Mouse (Mus musculus) heart, adult 8-10 months (tissue): ENCODE measurements at regions not wholly inside any gene's neighbourhood (a gene's known extent, or its start where the extent isn't known, plus 50 kb on each side); places are given as distances from the start of the nearest gene placed in this dataset.
A peak's percentile ranks its signal among the peaks of the same experiment; 100 is the strongest.
"Not testable (repeated sequence)": the region's sequence is repeated elsewhere in the genome, so short reads cannot be mapped to it uniquely, and the experiment has no call there.

Experiments used
- DNase-seq: peaks from one replicate; pipeline ENCODE4 v3.0.0; 2022; ENCODE audit warnings: low spot score

DNA sequence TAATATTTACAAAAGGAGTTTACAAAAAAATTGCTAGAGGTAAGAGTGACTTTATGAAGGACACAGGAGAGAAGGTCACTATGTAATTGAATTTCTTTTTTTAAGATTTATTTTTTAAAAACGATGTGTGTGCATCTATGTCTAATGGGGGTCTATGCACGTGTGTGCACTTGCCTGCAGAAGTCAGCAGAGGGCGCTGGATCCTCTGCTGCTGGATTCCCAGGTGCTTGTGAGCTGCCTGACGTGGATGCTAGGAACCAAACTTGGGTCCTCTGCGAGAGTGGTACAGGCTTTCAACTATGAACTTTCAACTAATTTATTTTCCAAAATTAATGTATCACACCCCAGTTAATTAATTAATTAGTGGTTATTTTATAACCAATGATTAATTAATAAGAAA, 85.0 kb downstream of the Glrx3 start:
- DNase-seq, result no peak

DNA sequence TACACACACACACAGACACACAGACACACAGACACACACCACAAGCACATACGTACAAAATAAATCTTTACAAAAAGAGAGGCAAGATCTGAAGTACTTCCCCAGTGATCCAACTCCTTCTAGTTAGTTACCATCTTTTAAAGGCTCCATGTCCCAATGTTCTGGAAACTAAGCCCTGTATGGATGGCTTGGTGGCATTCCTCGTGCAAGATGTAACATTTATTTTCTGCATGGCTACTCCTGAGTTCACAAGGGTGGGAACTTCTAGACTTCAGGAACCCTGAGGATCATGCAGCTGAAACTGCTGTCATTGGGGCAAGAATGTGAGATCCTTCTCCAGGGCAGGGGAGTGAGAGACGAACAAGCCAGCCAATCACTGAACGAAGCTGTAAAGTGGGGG, 96.1 kb downstream of the Glrx3 start:
- DNase-seq, result no peak

DNA sequence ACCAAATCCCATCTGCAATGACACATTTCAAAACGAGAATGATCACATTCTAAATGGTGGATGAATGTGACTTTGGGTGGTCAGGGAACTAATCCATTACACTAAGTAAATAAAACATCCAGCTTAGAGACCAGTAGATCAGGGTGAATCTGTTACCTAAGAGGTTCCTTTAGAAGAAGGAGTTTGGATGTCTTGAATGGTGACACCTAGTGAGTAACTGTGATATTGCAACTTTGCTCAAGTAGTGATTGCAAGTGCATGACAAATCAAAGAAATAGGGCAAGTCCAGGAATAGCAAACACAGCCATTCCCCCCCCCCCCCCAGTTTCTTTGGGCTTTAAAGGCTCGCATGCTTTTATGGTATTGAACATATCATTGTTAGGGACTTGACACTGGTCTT, 112.6 kb downstream of the Glrx3 start:
- peak; percentile 37 for DNase-seq

DNA sequence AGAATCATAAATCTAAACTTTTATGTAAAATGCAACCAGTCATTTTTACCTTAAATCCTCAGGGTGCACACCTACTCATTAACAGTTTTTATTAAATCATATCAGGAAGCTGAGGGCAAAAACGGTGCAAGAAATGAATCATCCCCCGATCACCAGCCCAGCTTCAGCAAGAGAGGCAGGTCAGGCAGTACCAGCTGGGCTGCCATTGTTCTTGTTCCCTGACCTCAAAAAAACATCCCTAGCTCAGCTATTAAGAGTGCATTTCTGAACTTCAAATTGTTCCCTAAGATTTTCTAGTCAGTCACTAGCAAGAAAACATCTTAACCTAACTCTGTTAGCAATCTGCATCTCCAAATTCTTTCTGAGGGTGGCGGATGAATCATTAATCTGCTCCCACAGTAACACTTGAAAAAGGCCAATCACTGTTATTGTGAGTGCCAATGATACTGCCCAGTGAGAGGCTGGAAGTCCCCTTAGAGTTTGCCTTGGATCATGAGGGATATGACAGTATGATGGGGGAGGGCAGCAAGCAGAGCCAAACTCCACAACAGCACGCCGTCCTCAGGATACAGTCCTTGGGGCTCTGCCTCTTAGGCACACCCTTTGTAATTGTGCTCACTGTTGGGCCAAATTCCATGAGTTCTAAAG, 115.3 kb downstream of the Glrx3 start:
- no peak for DNase-seq

DNA sequence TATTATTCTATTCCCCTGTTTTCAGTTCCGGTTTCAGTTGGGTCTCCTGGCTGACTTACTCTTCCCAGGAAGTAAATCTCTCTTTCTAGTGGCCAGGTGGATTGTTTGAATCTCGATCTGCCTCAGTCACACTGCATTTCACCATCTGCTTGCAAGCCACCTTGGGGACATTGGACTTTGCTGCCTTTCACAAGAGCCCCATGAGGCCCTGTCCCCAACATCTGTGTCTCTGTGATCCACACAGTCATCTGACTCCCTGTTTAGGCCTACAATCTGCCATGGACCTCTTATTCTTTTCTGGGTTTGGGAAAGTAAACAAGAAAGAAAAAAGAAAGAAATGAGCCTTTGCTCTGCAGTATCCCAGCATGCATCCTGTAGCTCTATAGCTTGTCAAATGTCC, 118.1 kb downstream of the Glrx3 start:
- DNase-seq, result no peak

DNA sequence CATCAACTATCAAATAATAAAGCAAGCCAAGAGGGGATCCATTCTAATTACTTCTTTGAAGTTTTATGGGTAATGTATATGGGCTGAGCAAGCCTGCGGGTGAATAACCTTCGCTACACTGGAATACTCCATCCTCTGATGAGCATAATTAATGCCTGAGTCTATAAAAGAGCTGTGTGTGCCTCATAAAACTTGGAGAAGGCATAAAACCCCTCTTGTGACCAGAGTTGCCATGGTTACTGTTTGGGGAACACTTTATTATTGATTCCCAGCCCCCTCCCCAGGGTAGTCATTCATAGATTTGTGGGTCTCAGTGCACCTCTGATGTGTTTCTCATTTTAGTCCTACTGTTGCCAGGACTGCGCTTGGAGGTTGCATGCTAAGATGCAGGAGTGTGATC, 120.0 kb downstream of the Glrx3 start:
- no peak for DNase-seq

DNA sequence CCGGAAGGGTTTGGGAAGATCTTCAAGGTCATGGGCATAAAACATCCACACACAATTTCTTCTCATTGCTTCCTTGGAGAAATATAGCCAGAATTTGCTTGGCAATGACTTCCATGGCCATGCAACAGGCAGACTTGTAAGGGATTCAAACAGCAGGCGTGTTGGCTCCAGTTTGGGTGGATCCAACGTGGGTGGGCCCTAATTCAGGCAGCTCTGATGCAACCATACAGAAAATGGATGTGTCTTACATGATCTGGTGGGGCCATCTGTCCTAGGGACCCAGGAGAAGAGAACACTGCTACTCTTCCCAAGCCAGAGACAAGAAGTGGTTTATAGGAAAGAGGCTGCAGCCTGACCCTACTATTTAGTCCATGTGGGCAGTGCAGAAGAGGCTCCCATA, 121.5 kb downstream of the Glrx3 start:
- DNase-seq, result no peak

DNA sequence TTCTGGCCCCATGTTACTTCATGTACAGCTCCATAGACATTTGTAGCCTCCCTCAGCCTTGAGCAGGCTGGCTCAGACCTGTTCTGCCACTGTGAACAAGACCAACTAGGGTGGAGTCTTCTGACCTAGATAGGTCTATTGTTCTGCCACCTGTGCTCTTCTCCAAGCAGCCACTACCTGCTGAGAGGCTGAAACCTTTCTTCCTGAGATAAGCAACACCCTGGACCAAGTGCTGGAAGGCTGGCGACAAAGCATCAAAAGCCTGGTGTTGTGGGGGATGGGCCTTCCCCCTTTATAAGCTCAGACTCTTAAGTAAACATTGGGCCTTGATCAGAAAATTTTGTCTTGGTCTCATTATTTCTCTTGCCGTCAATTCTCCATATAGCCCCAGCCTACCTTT, 132.8 kb downstream of the Glrx3 start:
- DNase-seq, result no peak

DNA sequence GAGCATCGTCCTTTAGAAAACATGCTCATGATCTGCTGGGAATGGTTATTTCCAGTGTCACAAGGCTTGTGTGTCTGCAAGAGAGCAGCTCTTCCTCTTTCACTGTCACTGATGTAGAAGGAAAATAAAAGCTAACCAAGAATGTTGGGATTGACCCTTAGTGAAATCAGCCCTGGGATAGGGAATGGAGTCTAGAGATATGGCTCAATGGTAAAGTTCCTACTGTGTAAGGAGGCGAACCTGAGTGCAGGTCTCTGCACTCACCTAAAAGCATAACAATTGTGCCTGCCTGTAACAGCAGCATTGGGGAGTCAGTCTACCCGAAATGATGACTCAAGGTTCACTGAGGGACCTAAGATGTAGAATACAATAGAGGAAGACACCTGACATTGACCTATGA, 138.1 kb downstream of the Glrx3 start:
- no peak for DNase-seq

DNA sequence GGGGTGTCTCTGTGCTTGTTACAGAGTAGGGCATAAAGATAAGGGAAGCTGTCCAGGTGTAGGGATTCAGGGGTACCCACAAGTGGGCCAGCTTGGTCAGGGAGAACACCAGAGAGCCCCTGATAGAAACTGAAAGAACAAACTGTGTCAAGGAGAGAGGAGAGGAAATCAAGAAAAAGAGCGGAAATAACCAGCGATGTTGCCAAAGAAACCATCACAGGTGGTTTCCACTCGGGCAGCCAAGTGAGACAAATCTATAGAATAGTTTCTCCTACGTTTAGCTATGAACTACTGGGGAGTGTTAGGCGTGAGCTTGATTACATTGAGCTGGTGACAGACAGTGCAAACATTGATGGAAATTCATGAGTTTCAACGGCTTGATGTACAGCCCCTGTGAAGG, 138.8 kb downstream of the Glrx3 start:
- no peak for DNase-seq

DNA sequence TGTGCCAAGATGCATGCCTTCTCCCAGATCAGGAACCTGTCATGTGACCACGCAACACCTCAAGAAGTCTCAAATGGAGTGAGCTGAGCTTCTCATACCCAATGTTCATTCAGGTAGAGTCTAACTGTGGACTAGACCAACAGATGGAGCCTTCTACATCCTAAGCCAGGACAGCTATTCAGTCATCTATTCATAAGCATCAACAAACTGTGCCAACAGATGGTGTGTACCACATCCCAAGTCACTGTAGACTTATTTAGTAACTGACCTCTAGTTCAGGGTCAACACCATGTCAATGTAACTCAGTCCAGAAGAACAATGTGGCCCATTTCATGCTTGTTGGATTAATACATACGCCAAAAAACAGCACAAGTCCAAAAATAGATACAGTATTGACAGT, 146.1 kb downstream of the Glrx3 start:
- no peak for DNase-seq

DNA sequence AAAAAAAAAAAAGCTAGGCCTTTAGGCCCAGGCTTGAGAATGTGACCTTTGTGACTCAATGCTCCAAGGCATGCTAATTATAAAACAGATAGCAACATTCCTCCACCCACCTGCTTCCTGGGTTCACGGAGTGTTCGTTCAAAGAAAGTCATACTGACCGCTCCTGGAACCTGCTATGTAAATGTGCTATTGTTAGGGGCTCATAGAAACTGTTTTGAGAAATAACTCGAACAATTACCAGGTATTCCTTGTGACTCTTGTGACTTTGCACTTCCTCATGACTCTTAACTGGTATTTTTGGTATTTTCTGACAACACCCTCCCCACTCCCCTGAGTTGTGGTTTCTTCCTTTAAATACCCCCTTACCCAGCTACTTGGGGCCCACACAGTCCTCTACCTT, 147.5 kb downstream of the Glrx3 start:
- DNase-seq, result not testable (repeated sequence)

DNA sequence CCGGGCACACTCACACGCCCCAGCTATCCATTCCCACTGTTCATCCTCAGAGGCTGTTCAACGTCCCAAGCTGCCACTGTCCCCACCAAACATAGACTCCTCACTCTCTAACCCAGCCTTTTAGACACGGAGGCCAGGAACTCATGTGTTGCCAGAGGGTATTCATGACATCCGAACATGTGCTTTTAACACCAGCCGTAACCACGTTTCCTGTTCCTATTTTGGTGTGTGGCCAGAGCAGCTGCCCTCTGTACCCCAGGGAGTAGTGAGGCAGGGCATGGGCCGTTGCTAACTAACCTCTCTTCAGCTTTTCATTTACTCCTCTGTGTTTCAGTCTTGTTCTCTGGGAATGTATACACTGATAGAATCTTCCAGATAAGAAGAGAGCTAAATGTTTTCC, 156.2 kb downstream of the Glrx3 start:
- DNase-seq, result no peak

DNA sequence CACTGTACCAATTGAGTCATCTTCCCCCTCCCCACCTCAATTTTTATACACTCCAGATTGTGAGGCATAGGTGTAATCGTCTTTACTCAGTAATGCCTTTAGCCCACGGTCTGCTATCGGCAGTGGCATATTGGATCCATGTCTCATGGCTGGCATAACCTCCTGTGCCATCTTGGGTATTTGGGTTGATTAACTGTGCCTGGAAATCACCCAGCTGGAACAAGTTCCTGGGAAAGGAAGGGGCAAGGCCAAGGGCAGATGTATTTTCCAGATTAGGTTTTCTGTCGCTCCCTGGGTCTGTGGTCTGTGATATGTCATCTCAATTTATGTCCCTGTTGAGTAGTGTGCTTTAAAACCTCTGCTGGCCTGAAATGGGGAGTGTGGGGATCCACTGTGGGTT, 158.2 kb downstream of the Glrx3 start:
- no peak for DNase-seq

DNA sequence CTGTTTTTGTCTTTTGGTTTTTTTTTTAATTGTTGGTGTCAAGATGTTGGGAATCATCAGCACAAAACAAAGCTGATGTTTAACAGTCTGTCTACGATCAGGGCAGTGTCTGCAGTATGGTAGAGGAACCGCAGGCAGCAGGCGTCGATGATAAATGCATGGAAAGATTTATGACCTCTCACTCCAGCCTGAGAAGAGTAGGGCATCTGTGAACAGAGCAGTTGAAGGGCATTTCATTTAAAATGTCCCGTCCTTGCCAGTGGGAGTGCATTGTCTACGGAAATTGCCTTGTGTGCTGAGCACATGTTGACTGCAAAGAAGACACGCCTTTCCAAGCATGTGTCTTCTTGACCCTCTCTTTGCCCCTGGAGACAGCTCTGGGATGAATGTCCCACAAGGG, 158.7 kb downstream of the Glrx3 start:
- DNase-seq, result no peak

DNA sequence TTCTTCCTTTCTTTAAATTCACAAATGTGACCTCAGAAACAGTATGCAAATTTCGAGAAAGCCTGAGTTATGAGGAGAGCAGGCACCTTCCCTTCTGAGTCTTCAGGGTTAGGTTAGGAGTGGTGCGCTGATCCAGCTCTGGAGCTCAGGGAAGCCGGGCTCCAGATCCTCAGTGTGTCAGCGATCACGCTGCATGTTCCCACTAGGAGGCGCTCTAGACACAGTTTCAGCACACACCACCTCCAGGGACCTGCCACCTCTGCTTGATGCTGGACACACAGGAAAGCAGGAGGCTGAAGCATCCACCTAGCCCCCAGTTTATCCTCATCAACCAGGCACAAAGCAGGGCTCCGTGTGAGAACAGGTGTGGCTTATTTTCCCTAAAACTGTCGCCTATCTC, 165.6 kb downstream of the Glrx3 start:
- DNase-seq, result peak; percentile 38

DNA sequence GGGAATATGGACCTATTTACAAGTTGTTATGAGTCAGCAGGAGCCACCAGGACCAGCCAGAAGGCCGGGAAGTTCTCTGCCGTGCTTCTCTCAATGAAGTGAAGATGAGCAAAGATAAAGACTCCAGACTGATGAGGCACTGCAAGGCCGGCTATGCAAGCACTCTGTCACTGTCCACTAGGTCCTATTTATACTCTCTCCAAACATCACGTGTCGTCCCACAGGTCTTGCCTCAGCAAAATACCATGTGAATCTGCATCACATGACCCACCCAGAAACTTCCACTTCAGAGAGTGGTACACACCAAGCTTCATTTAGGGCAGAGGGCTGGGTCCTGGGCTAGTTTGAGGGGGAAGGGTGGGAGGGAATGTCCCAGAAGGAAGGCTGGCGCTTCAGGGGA, 172.3 kb downstream of the Glrx3 start:
- peak; percentile 2 for DNase-seq

DNA sequence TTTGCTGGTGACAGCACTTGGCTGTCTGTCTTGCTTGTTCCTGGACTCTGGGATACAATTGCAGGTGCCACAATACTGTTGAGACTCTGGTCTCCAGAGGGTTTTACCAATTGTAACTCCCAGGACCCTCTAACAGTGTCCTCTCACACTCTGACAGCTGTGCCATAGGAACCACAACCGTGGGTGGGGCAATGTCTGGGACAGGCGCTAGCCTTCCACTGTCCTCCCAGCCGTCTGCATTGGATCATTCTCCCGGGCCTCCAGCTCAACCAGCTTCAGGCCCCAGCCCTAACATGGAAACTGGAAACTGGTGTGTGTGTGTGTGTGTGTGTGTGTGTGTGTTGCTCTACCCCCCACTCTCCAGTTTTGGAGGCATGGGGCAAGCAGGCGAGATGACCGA, 173.9 kb downstream of the Glrx3 start:
- DNase-seq, result no peak

DNA sequence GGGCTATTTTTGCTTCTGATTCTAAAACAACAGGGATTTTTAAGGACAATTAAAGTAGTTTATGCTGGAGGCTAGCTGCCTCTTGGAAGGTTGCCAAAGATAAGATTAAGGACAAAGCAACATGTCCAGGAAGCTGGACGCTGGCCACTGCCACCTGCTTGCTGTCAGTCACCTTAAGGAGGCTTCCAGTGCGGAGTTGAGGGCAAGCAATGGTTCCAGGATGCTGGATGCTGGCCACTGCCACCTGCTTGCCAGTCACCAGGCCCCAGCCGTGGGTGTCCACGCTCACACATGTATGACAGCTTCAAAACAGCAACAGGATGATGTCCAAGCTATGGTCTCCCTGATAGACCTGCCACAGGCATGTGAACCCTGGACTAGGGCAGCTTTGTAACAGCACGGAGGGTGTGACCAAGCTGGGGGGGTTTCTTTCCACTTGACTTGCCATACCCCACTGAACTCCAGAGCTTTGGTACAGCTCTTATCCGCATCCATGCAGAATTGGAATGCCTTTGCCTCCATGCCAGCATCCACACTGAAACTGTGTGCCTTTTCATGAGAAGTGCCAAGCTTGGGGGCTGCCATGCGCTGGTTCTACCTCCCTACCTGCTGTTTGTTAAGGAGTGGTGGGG, 174.6 kb downstream of the Glrx3 start:
- DNase-seq, result no peak

DNA sequence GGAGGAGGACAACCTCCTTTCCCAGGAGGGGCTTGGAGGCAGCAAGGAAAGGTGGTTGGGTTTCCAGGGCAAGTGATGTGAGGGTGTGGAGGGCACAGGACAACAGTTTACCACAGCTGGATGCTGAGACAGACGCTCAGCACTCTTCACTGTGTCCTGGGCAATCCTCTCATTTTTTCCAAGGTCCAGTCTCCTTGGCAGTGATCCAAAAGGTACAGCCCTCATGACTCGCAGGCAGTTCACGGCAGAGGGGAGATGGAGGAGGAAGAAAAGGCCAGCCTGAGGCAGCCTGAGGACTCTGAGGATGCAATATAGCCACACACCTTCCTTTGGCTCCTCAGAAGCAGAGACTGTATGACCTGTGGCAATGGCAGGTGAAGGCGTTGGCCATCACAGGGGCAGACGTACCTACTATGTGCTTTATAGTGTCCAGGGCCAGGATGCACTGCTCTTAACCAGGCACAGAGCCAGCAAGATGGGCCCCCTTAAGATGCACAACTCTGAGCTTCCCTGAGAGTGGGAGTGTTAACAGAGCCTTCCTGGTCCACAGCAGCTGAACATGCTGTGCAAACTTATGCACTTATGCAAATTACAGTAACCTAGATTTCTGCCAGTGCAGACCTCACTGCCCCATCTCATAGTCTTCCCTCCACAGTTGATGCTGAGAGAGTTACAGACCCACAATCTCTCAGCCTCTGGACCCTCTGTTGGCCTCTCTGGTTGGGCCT, 181.2 kb downstream of the Glrx3 start:
- no peak for DNase-seq

DNA sequence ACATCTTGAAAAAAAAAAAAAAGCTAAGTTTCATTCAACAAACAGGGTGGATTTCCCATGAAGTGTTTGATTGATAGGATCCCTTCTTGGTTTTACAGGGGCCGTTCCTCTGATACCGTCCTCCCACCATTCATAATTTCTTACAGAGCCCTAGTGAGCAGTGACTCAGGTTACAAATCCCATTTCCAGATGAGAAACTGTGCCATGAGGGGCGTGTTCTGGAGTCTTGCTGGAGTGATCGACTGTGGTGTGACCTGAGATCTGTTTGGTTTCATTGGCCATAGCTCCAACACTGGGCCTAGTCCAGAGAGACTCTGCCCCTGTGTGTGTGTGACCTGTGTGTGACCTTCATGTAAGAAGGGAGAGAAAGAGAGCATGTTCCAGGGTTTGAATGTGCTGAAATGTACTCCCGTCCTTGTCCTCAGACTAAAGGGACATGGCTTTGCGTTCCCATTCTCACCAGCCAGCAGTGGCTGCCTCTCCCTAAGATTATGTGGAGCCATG, 181.9 kb downstream of the Glrx3 start:
- DNase-seq, result no peak

DNA sequence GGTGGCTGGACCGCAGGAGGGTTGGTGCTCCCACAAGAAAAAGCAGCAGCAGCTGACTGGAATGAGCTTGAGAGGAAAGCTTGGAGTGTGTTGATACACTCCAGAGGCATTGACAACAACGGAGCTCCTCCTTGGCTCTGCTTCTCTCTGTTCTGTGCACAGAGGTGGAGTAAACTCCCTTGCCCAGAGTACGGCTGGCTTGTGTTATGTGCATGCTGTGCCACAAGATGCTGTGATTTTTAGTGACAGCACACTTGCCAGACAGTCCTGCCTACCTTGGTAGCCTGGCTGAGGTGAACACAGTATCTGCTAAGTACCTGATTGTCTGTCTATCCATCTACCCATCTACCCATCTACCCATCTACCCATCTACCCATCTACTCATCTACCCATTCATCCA, 190.9 kb downstream of the Glrx3 start:
- no peak for DNase-seq

DNA sequence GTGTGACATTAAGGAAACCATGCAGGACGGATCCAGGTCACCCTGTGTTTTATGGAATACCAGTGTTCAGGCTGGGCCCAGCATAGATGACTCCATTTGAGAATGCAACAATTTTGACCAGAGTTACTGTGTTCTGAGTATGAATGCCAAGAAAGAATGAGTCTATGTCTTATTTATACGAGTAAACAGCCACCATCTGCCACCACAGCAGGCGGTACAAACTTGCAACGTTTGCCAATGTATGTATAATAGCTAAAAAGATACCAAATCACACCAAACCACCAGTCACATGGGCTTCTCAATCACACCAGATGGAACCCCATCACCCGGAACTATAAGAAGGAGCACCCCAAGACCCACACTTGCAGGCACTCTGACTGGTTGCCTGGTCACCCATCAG, 192.1 kb downstream of the Glrx3 start:
- DNase-seq, result no peak
